Mouse (Mus musculus): ENCODE measurements around the gene Tdrd3.

Tdrd3 gene

DNA sequence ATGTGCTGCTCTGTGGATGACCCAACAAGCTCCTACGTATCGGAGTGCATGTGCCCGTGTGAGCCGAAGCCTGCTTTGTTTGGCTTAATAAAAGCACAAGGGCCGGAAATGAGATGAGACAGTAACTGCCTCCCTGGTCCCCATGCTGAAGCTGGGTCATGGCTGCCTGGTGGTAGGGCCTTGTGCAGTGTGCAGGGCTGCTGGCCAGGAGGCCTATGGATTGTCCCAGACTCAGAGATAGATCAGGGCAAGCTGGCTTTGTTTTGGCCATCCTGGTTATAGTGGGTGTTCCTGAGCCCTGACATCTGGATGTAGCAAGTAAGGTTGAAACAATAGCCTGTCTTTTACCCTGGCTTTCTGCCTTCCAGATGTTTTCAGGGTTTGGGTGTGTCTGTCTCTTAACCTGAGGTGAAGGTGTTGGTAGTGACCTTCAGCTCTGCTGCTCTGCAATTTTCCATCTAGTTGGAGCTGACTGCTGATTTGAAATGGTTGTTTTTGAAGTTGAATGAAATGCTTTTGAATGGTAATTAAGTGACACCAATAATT is 39.3 kb downstream of the Tdrd3 start:
- DNase-seq: no peak

GRCm38 (mm10) chr14:87459777-87460176 is 43.3 kb downstream of the Tdrd3 start:
- DNase-seq: no peak

DNA sequence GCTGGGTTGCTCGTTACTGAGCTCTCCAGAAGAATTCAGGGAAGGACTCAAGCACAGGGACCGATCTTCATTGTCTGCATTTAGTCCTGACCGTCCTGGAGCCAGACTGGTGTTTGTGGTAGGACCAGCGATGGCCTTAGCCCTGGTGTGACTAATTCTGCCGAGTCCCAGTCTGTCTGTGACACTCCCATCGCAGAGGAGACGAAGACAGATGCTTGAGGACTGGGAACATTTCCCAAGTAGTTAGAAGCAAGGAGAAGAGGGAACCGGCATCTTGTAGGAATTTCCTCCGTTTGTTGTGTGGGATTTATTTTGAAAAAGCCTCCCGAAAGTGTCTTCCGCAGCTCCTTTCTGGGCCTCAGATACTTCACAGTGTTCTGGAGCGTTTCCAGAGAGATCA is 45.1 kb downstream of the Tdrd3 start:
- DNase-seq: no peak

GRCm38 (mm10) chr14:87463963-87464654 is 47.7 kb downstream of the Tdrd3 start:
- DNase-seq: peak; percentile 85

DNA sequence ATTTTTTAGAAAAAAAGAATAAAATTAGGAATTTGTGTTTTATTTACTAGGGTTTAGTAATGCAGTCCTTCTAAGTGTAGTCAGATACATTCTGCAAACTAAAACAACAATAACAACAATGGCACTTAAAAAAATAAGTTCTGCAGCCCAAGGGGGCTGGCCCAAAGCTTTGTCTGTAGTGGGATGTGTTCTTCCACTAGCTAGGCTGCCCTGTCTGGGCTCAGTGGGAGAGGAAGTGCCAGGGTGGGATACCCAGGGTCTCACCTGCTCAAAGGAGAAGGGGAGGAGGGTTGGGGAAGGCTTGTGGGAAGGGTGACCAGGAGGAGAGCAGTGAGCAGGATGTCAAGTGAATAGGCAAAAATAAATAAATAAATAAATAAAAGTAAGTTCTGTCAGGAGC is 48.2 kb downstream of the Tdrd3 start:
- DNase-seq: no peak

GRCm38 (mm10) chr14:87467586-87467985 is 51.1 kb downstream of the Tdrd3 start:
- no peak for DNase-seq

DNA sequence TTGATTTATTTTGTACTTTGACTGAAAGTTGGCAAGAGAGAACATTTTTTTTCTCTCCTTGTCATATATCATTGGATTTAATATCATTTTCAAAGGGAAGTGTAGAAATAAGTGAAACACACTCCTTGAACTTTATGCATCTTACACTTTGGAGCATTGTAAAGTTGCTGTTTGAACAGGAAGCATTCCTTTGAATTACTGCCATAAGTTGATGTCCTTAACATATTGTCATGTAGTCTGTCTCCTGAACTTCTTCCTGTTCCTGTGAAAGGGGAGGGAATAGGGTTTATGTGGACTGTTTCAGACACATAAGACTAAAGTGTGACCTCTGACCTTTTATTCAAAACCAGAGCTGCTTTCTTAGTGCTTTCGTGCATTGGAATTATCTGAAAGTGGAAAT is 55.1 kb downstream of the Tdrd3 start:
- no peak for DNase-seq

- DNase-seq: no peak
These were observed 56.3 kb downstream of the Tdrd3 start for GRCm38 (mm10) chr14:87472782-87473181.

DNA sequence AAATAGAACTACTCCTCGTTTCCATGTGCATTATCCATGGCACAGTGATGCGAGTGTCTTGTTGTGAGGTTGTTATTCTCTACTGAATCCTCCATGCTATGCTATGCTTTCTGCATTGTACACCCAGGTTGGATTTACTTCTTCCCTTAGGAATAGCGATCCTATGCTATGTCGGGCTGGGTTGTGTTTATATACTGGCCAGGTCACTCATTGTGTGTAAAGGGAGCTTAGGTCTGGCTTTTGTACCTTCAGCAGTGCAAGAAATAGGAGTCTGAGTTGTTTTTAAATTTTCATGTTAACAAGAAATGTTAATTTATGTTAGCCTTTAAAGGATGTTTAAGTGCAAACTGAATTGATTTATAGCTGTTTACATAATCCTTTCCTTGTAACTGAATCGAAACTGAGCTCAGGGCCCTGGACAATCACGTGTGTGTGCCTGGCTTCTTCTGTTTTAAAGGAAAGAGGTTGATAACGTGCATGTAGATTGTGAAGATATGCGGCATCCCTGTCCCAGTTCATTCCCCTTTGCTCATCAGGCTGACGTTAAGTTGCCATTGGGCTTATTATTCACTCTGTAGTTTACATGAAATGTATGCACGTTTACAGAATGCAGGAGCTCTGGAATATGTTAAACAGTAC is 59.4 kb downstream of the Tdrd3 start:
- DNase-seq: peak; percentile 25

GRCm38 (mm10) chr14:87478339-87478951 is 62.0 kb downstream of the Tdrd3 start:
- no peak for DNase-seq

DNA sequence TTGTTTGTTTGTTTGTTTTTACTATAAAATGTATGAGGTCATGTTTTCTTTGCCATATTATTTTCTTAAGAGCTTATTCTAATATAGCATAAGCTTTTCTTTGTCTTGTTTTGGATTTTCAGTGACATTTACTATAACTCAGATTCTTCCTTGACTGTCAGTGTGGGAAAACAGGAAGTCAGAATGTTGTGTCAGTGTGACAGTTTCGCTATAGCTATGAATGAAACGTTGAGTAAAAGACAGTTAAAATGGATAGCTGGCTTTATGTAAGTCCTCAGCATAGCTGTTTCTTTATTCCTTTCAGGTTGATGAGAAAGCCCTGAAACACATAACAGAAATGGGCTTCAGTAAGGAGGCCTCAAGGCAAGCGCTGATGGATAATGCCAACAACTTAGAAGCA is 69.4 kb downstream of the Tdrd3 start:
- DNase-seq: no peak

- no peak for DNase-seq
These were observed 81.6 kb downstream of the Tdrd3 start for GRCm38 (mm10) chr14:87497955-87498594.

- DNase-seq: no peak
These were observed 89.5 kb downstream of the Tdrd3 start for GRCm38 (mm10) chr14:87505924-87506323.

- DNase-seq: no peak
These were observed 98.8 kb downstream of the Tdrd3 start for GRCm38 (mm10) chr14:87515281-87515680.

- no peak for DNase-seq
These were observed 100.9 kb downstream of the Tdrd3 start for GRCm38 (mm10) chr14:87517381-87517780.

DNA sequence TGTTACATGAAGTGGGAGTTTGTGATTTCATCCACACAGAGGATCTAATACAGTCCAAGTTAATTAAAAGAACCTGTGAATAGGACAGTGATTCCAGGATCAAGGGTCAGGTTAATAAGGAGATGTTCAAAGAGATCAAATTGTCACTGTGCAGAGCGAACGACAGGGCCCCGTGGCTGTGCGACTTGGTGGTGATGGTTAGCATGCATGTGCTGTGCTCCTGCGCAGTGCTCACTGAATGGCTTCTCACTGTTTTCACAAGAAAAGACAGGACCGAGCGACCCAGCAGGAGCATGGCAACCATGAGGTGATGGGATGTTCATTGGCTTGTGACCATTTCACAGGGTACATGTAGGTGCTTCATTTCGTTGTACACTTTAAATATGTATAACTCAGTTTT is 115.4 kb downstream of the Tdrd3 start:
- no peak for DNase-seq

- DNase-seq: no peak
These were observed 120.8 kb downstream of the Tdrd3 start for GRCm38 (mm10) chr14:87537127-87537819.

- DNase-seq: no peak
These were observed 133.5 kb downstream of the Tdrd3 start for GRCm38 (mm10) chr14:87549986-87550385.

GRCm38 (mm10) chr14:87552211-87552610 is 135.8 kb downstream of the Tdrd3 start:
- DNase-seq: no peak

GRCm38 (mm10) chr14:87563841-87564240 is 147.4 kb downstream of the Tdrd3 start:
- DNase-seq: no peak

GRCm38 (mm10) chr14:87566211-87566610 is 149.8 kb downstream of the Tdrd3 start:
- DNase-seq: peak; percentile 51

DNA sequence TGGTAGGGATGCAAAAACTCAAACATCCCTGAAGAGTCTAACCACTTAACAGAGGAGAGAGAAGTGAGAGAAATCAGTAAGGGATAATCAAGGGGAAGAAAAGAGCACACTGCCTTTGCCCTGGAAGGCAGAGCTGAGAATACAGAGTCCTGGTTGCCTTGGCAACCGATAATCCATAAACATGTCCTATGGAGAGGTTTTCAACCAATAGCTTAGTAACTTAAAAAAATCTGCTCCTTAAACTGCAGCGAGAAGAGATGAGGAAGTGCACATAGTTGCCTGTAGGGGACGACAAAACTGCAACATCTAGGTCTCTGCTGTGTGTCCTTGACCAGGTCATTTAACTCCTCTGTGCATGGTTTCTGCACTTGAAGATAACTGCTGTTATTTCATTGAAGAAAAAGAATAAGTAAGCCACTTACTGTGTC is 150.6 kb downstream of the Tdrd3 start:
- peak; percentile 58 for DNase-seq

All from lung, postnatal 36 days (tissue).